Mouse (Mus musculus) ES-E14 (cell line): Measurements from ENCODE around the gene Pwp2.

Source experiments
- CHD2 ChIP-seq: IDR thresholded peaks from 2 replicates; pipeline ENCODE4 v1.6.1; 2014; ENCODE audit warnings: mild to moderate bottlenecking, low read depth, low read length, inconsistent platforms
- ZNF384 ChIP-seq: IDR thresholded peaks from 2 replicates; pipeline ENCODE4 v1.6.1; 2012; ENCODE audit warnings: low read depth, low read length, inconsistent platforms

DNA sequence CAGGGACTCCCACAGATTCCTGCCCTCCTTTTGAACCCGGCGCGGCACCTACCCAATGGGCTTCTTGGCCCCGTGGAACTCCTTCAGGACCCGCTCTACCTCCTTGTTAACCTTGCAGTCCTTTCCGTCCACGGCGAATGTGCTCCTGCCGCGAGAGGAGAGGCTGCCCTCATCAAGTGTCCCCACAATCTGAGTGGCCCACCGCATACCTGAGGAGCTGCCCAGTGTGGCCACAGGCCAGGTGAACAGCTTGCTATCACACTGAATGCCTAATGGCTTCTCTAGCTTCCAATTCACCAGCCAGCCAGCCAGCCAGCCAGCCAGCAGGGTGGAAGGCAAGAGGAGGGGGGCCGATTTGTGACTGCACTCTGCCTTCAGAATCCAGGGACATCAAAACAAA is 20.2 kb downstream of the Pwp2 start:
- no peak for TF ChIP-seq ZNF384
- TF ChIP-seq CHD2, result no peak
